Comparison of ENCODE assay signal across 17 mouse cellular contexts in genomic region chr10:102155853-102156252, GRCm38 (mm10).
DNase-seq lines count a peak whose midpoint lies in the region; ATAC-seq and TF ChIP-seq lines count a peak whose summit lies in the region.
"Had no signal": no experiment of that assay in that cellular context is flagged by ENCODE, and none has a peak within 500 bp of the region (broad histone marks: within the 10 kb centered on the region; RNA-seq: fewer than 3 reads in every experiment).

No protein-coding gene starts in this region.

- no peak overlapping the region for H3K4me3 ChIP-seq in layer of hippocampus, adult 2 months
- no peak overlapping the region for H3K4me3 ChIP-seq in limb, embryonic 10.5 days
- H3K4me3 ChIP-seq in heart, embryonic 11.5 days (ENCODE audit: low read depth, low read length) = no peak overlapping the region
- H3K4me3 ChIP-seq: embryonic facial prominence, embryonic 15.5 days; heart, embryonic 10.5 days; lung, embryonic 15.5 days had no signal

- H3K36me3 ChIP-seq in limb, embryonic 10.5 days = no peaks in the 10 kb centered on the region
- no peaks in the 10 kb centered on the region for H3K36me3 ChIP-seq in heart, embryonic 11.5 days (ENCODE audit: control insufficient read depth, insufficient read depth, low read length)
- H3K36me3 ChIP-seq: embryonic facial prominence, embryonic 15.5 days; heart, embryonic 10.5 days; lung, embryonic 15.5 days had no signal

- peak; percentile 28 for DNase-seq in embryo, embryonic 10.5 days (ENCODE audit: low spot score)
- DNase-seq in embryo, embryonic 11 days = no peak
- DNase-seq in layer of hippocampus, adult 2 months (ENCODE audit: low spot score in 2 of 2) = no peak
- DNase-seq in layer of hippocampus, adult 9-10 months (ENCODE audit: low spot score) = no peak
- peak; percentile 16 for DNase-seq in 416B (ENCODE audit: low read depth)
- peak; percentile 16 for DNase-seq in R1 (ENCODE audit: low read depth, low spot score)
- no peak for DNase-seq in limb, embryonic 10.5 days (ENCODE audit: low spot score)
- DNase-seq: cerebellum, postnatal 36 days; gastrocnemius, postnatal 10 days; layer of hippocampus, adult 9-11 months; right cerebral cortex, postnatal 25 days; thymus, postnatal 4 days had no signal

- H3K9me3 ChIP-seq in limb, embryonic 10.5 days (replicated peaks) = no peaks in the 10 kb centered on the region
- no peaks in the 10 kb centered on the region for H3K9me3 ChIP-seq in heart, embryonic 11.5 days (replicated peaks; ENCODE audit: control insufficient read depth, low read length)
- H3K9me3 ChIP-seq: embryonic facial prominence, embryonic 15.5 days; heart, embryonic 10.5 days; lung, embryonic 15.5 days had no signal

- H3K27me3 ChIP-seq in limb, embryonic 10.5 days (ENCODE audit: low read depth, poor library complexity, severe bottlenecking) = no peaks in the 10 kb centered on the region
- H3K27me3 ChIP-seq in heart, embryonic 11.5 days (ENCODE audit: control insufficient read depth, insufficient read depth, low read length) = no peaks in the 10 kb centered on the region
- H3K27me3 ChIP-seq: embryonic facial prominence, embryonic 15.5 days; lung, embryonic 15.5 days had no signal

- WGBS in limb, embryonic 10.5 days = 34% methylated on average over 1 of the region's 1 CpGs
- 51% methylated on average over 1 of the region's 1 CpGs for WGBS in heart, embryonic 11.5 days (ENCODE audit: insufficient replicate concordance)

- H3K4me1 ChIP-seq in limb, embryonic 10.5 days = peaks cover 10% of the 10 kb centered on the region
- no peaks in the 10 kb centered on the region for H3K4me1 ChIP-seq in heart, embryonic 11.5 days (ENCODE audit: control insufficient read depth, insufficient read depth, low read length)
- H3K4me1 ChIP-seq: embryonic facial prominence, embryonic 15.5 days; heart, embryonic 10.5 days had no signal

- TF ChIP-seq CTCF in layer of hippocampus, adult 2 months (conservative IDR thresholded peaks at IDR 0.05) = peak; percentile 44

- ATAC-seq in heart, embryonic 11.5 days (replicated peaks; ENCODE audit: insufficient number of reproducible peaks, low FRiP score, low TSS enrichment) = no peak
- ATAC-seq: activated CD4-positive, CD25-positive, alpha-beta regulatory T cell, adult 4 months had no signal

- H3K27ac ChIP-seq in layer of hippocampus, adult 2 months = no peak overlapping the region
- no peak overlapping the region for H3K27ac ChIP-seq in limb, embryonic 10.5 days
- no peak overlapping the region for H3K27ac ChIP-seq in heart, embryonic 11.5 days (ENCODE audit: low read depth, low read length)
- H3K27ac ChIP-seq: embryonic facial prominence, embryonic 15.5 days; heart, embryonic 10.5 days; lung, embryonic 15.5 days had no signal

- H3K9ac ChIP-seq in heart, embryonic 11.5 days (ENCODE audit: low read depth, low read length) = no peak overlapping the region
- H3K9ac ChIP-seq: embryonic facial prominence, embryonic 15.5 days; lung, embryonic 15.5 days had no signal

- no peak overlapping the region for H3K4me2 ChIP-seq in heart, embryonic 11.5 days
- H3K4me2 ChIP-seq: embryonic facial prominence, embryonic 15.5 days; lung, embryonic 15.5 days had no signal

Comparison
In these comparisons a context has a peak if more than half of its experiments do, and no peak if none do; other contexts are left out.
1. DNase-seq: peak in embryo, embryonic 10.5 days (single experiment), 416B (single experiment) and R1 (single experiment); none in embryo, embryonic 11 days (single experiment), layer of hippocampus, adult 2 months (0 of 2), layer of hippocampus, adult 9-10 months (single experiment) and limb, embryonic 10.5 days (single experiment).